Mouse (Mus musculus): Measurements from ENCODE around the gene Dock2. TPM values are rescaled to one million over a fixed set of nuclear protein-coding genes. Genes with fewer than 3 reads are reported as not detected.

The Dock2 gene
- total and polyA plus RNA-seq, 2 experiments from 2014 or later = 0.57 to 1.6 TPM

DNA sequence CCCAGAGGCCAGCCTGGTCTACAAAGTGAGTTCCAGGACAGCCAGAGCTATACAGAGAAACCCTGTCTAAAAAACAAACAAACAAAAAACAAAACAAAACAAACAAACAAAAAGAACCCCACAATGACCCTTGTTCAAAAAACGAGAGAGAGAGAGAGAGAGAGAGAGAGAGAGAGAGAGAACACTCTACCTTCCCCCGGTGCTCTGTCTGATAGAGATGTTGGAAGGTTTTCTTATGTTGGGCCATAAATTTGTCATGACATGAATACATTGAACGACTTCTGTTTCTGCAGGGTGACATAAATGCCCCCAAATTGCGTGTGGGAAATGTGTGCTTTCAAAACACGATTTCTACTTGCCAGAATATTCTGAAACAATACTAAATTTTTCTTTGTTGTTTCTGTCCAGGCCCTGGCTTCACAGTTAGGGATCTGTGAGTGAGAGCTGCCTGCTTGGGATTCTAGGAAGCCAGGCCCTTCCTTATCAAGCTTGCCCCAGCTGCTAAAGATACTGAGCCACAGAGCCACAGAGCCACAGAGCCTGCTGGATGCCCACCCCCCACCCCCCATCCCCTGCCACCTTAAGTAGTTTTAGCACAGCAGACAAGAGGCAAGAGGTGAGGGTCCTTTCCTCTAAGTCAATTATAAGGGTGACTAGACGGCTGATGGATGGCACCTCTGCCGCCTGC is 451.2 kb downstream of the Dock2 start:
- no peak for DNase-seq (ENCODE audit: low spot score)
- H3K27me3 ChIP-seq (ENCODE audit: insufficient read depth, low read length) = no peaks in the 10 kb centered on the region
- H3K4me2 ChIP-seq (ENCODE audit: low read depth, low read length, poor library complexity, severe bottlenecking) = no peak overlapping the region
- H3K9ac ChIP-seq (replicated peaks; ENCODE audit: low read length, poor library complexity, severe bottlenecking) = no peak overlapping the region
- no peaks in the 10 kb centered on the region for H3K36me3 ChIP-seq (ENCODE audit: insufficient read depth, low read length)
- H3K27ac ChIP-seq (ENCODE audit: low read depth, low read length) = no peak overlapping the region
- H3K4me3 ChIP-seq (ENCODE audit: low read depth, low read length) = no peak overlapping the region
- H3K4me1 ChIP-seq (ENCODE audit: insufficient read depth, low read length) = no peaks in the 10 kb centered on the region
- no peak for TF ChIP-seq CTCF (IDR thresholded peaks at IDR 0.05)
- no peak for ATAC-seq (ENCODE audit: low FRiP score)
- H3K9me3 ChIP-seq (ENCODE audit: low read length) = no peaks in the 10 kb centered on the region
- WGBS = 73% methylated on average over 7 of the region's 7 CpGs

DNA sequence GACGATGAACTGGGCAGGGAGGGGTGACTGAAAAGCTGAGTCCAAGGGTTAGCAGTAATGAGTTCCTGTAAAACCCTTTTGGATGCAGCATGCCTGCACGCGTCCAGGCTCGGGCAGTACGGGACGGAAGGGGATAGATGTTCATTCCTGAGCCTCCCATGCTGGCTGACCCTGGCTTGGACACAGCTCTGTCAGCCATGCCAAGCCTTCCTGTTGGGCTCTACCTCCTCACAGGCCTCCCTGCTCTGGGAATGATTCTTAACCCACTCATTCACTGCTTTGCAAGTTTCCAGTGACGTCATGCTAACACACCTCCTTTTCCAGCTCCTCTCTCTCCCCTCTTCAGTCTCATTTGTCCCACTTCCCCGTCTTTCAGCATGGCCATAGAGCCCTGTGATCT is 460.0 kb downstream of the Dock2 start:
- Histone ChIP-seq H3K9ac (replicated peaks; ENCODE audit: low read length, poor library complexity, severe bottlenecking) (no peak overlapping the region), H3K36me3 (ENCODE audit: insufficient read depth, low read length) (no peaks in the 10 kb centered on the region), H3K4me2 (ENCODE audit: low read depth, low read length, poor library complexity, severe bottlenecking) (no peak overlapping the region), H3K9me3 (ENCODE audit: low read length) (no peaks in the 10 kb centered on the region), H3K27me3 (ENCODE audit: insufficient read depth, low read length) (no peaks in the 10 kb centered on the region), H3K4me3 (ENCODE audit: low read depth, low read length) (no peak overlapping the region), H3K27ac (ENCODE audit: low read depth, low read length) (no peak overlapping the region), H3K4me1 (ENCODE audit: insufficient read depth, low read length) (no peaks in the 10 kb centered on the region)
- no peak for ATAC-seq (ENCODE audit: low FRiP score)
- no peak for TF ChIP-seq CTCF (IDR thresholded peaks at IDR 0.05)
- WGBS = 72% methylated on average over 8 of the region's 8 CpGs
- DNase-seq (ENCODE audit: low spot score) = no peak

DNA sequence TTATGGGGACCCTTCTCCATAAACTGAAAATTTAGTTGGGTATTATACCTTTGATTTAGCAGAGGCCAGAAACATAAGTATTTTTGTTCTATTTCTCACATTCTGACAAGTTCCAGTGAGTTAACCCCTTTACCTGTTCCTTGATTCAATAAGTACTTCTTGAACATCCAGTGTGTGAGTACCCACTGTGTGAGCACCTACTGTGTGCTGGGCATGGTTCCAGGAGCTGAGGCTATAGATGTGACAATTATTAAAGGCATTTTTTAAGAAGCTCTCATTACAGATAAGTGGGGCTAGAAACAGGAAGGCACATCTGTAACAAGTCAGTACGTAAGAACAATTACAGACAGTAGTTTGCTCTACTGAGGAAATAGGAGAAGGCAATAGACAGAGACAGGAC is 464.4 kb downstream of the Dock2 start:
- Histone ChIP-seq H3K4me1 (ENCODE audit: insufficient read depth, low read length) (peaks cover 5% of the 10 kb centered on the region; the same call in 1 of the 2 replicates), H3K9ac (replicated peaks; ENCODE audit: low read length, poor library complexity, severe bottlenecking) (no peak overlapping the region), H3K9me3 (ENCODE audit: low read length) (no peaks in the 10 kb centered on the region), H3K27ac (ENCODE audit: low read depth, low read length) (no peak overlapping the region), H3K27me3 (ENCODE audit: insufficient read depth, low read length) (no peaks in the 10 kb centered on the region), H3K4me3 (ENCODE audit: low read depth, low read length) (no peak overlapping the region), H3K4me2 (ENCODE audit: low read depth, low read length, poor library complexity, severe bottlenecking) (no peak overlapping the region), H3K36me3 (ENCODE audit: insufficient read depth, low read length) (no peaks in the 10 kb centered on the region)
- DNase-seq (ENCODE audit: low spot score) = no peak
- no peak for ATAC-seq (ENCODE audit: low FRiP score)
- no peak for TF ChIP-seq CTCF (IDR thresholded peaks at IDR 0.05)
- 95% methylated on average over 1 of the region's 1 CpGs for WGBS

DNA sequence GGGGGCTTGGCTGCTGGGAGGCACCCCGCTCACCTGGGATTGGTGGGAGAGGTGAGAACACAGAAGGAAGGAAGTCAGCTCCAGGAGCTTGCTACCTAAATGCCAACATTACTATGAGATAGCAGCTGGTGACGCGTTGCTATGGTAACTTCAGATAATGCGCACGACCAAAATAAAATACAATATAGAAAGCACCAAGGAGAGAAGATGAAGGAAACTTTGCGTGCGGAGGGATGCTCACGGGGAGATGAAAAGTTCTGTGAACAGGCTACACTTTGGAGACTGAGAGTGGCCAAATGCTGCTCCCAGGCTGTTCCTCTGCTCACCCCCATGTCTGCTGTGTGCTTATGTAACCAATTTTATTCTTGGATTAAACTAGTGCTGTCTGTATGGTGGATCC is 466.7 kb downstream of the Dock2 start:
- no peaks in the 10 kb centered on the region for H3K27me3 ChIP-seq (ENCODE audit: insufficient read depth, low read length)
- H3K9ac ChIP-seq (replicated peaks; ENCODE audit: low read length, poor library complexity, severe bottlenecking) = 0 out of 2 replicates have a peak overlapping the region, but pooled peaks have one; percentile 19
- no peak for DNase-seq (ENCODE audit: low spot score)
- no peak overlapping the region for H3K27ac ChIP-seq (ENCODE audit: low read depth, low read length)
- H3K4me2 ChIP-seq (ENCODE audit: low read depth, low read length, poor library complexity, severe bottlenecking) = peak overlapping the region; percentile 55
- no peak for TF ChIP-seq CTCF (IDR thresholded peaks at IDR 0.05)
- ATAC-seq (ENCODE audit: low FRiP score) = peak; percentile 20; the same call in 1 of the 2 replicates
- peak overlapping the region; percentile 45 for H3K4me3 ChIP-seq (ENCODE audit: low read depth, low read length)
- no peaks in the 10 kb centered on the region for H3K36me3 ChIP-seq (ENCODE audit: insufficient read depth, low read length)
- 36% methylated on average over 8 of the region's 8 CpGs for WGBS
- no peaks in the 10 kb centered on the region for H3K9me3 ChIP-seq (ENCODE audit: low read length)
- peaks cover 5% of the 10 kb centered on the region; the same call in 1 of the 2 replicates for H3K4me1 ChIP-seq (ENCODE audit: insufficient read depth, low read length)

DNA sequence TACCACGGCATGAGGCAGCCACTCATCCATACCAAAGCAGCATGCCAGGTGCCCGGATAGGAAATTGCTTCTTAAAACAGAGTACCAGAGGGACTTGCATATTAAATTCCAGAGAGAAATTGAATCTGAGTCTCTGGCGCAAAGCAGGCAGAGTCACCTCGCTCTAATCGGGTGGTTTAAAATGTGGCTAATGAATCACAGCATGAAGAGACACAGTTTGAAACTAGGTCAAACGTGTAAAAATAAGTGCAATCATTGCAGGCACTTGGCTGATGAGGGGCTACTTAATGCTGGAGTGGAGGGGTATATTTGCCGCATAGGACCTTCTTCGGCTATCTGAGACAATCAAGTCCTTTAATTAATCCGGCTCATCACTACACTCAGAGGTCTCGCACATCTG is 467.5 kb downstream of the Dock2 start:
- Histone ChIP-seq H3K4me1 (ENCODE audit: insufficient read depth, low read length) (peaks cover 5% of the 10 kb centered on the region; the same call in 1 of the 2 replicates), H3K4me2 (ENCODE audit: low read depth, low read length, poor library complexity, severe bottlenecking) (peak overlapping the region; percentile 55), H3K36me3 (ENCODE audit: insufficient read depth, low read length) (no peaks in the 10 kb centered on the region), H3K4me3 (ENCODE audit: low read depth, low read length) (peak overlapping the region; percentile 45), H3K9ac (replicated peaks; ENCODE audit: low read length, poor library complexity, severe bottlenecking) (peak overlapping the region; percentile 29; the same call in 1 of the 2 replicates), H3K27me3 (ENCODE audit: insufficient read depth, low read length) (no peaks in the 10 kb centered on the region), H3K27ac (ENCODE audit: low read depth, low read length) (peak overlapping the region; percentile 18; the same call in 1 of the 2 replicates), H3K9me3 (ENCODE audit: low read length) (no peaks in the 10 kb centered on the region)
- no peak for TF ChIP-seq CTCF (IDR thresholded peaks at IDR 0.05)
- 28% methylated on average over 10 of the region's 10 CpGs for WGBS
- ATAC-seq (ENCODE audit: low FRiP score) (no peak), DNase-seq (ENCODE audit: low spot score) (no peak)

DNA sequence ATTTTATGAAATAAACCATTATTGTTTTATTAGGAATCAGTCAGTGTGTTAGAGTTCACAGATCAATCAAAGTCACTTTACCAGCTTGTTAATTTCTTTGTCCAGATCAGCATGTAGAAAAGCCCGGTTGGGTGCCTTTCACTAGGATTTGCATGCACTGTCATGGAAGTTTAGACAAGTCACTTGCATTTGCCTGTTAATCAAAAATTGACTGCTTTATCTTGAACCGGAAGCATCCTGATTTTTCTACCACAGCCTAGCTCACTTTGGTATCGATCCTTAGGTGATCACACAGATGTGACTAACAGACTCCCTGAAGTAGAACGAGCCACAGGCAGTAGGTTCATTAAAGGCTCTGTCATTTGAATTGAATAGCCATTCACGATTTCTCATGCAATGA is 468.3 kb downstream of the Dock2 start:
- TF ChIP-seq CTCF (IDR thresholded peaks at IDR 0.05) = no peak
- Histone ChIP-seq H3K9ac (replicated peaks; ENCODE audit: low read length, poor library complexity, severe bottlenecking) (0 out of 2 replicates have a peak overlapping the region, but pooled peaks have one; percentile 29), H3K27ac (ENCODE audit: low read depth, low read length) (no peak overlapping the region), H3K36me3 (ENCODE audit: insufficient read depth, low read length) (no peaks in the 10 kb centered on the region), H3K4me1 (ENCODE audit: insufficient read depth, low read length) (peaks cover 5% of the 10 kb centered on the region; the same call in 1 of the 2 replicates), H3K4me3 (ENCODE audit: low read depth, low read length) (peak overlapping the region; percentile 45), H3K4me2 (ENCODE audit: low read depth, low read length, poor library complexity, severe bottlenecking) (peak overlapping the region; percentile 55), H3K9me3 (ENCODE audit: low read length) (no peaks in the 10 kb centered on the region), H3K27me3 (ENCODE audit: insufficient read depth, low read length) (no peaks in the 10 kb centered on the region)
- 11% methylated on average over 5 of the region's 5 CpGs for WGBS
- DNase-seq (ENCODE audit: low spot score) = no peak
- ATAC-seq (ENCODE audit: low FRiP score) = no peak

Data from midbrain, postnatal 0 days (tissue).